Mouse (Mus musculus) gastrocnemius, postnatal 4 days (tissue): ENCODE results near the gene Selplg. TPM values are rescaled to one million over a fixed set of nuclear protein-coding genes. Genes with fewer than 3 reads are reported as not detected.
A peak's percentile ranks its signal among the peaks of the same experiment; 100 is the strongest.
"Not testable (repeated sequence)": the region's sequence is repeated elsewhere in the genome, so short reads cannot be mapped to it uniquely, and the experiment has no call there.

Experiments used
- DNase-seq, 2 experiments: peaks; one replicate each; pipeline ENCODE4 v3.0.0; 2021 to 2022; ENCODE audit warnings: low spot score in 2 of 2, mixed read lengths in 2 of 2
- total RNA-seq, 2 experiments: library from RNA; stranded (reverse); gene quantifications; 2 replicates each; pipeline ENCODE4 v1.2.3; 2021

Gene Selplg
- total RNA-seq, 2 experiments from 2014 or later = 3.0 to 3.1 TPM

DNA sequence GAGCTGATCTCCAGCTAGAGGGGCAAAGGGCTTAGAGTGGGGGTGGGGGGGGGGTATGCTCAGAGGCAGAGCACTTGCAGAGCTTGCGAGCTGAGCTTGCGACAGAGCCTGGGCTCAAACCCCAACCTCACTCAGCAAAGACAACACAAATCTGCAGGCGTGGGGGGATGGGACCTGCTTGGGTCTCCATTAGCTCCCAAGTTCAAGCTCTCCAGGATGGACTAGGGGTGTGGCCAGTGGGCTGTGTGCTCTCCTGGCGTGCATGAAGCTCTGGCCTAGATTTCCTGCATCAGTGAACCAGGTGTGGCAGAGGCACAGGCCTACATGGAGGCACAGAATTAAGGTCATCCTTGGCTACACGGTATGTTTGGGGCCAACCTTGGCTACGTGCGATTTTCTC lies 4.0 kb downstream of the Selplg start:
- DNase-seq = no peak

DNA sequence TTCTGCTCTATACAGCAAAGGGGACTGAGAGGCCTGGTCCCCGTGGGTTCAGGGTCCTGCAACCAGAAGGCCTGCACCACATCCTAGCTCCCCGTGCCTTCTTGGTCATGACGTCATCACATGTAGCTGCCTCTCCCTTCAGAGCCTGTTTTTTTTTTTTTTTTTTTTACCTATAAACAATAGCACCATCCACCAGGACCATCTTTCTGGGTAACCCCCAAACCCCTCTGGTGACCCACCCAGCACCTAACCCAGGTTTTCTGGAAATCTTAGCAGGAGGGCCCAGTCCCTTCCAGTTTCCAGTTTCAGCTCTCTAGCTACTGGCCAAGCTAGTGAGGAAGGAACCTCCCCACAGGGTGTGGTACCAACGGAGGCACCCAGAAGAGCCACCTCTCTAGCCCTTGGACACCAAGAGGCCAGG lies 4.4 kb downstream of the Selplg start:
- DNase-seq = no peak

- no peak for DNase-seq
Observed at GRCm38 (mm10) chr5:113826619-113827018, 5.8 kb downstream of the Selplg start.

GRCm38 (mm10) chr5:113825558-113825957 lies 6.9 kb downstream of the Selplg start:
- no peak for DNase-seq

- DNase-seq = no peak
Observed at GRCm38 (mm10) chr5:113824228-113824627, 8.2 kb downstream of the Selplg start.

GRCm38 (mm10) chr5:113818572-113818971 lies 13.9 kb downstream of the Selplg start:
- DNase-seq = no peak

- DNase-seq = peak; percentile 78 to 84
Observed at GRCm38 (mm10) chr5:113815638-113816152, 16.7 kb downstream of the Selplg start.

GRCm38 (mm10) chr5:113815041-113815389 lies 17.4 kb downstream of the Selplg start:
- no peak for DNase-seq

DNA sequence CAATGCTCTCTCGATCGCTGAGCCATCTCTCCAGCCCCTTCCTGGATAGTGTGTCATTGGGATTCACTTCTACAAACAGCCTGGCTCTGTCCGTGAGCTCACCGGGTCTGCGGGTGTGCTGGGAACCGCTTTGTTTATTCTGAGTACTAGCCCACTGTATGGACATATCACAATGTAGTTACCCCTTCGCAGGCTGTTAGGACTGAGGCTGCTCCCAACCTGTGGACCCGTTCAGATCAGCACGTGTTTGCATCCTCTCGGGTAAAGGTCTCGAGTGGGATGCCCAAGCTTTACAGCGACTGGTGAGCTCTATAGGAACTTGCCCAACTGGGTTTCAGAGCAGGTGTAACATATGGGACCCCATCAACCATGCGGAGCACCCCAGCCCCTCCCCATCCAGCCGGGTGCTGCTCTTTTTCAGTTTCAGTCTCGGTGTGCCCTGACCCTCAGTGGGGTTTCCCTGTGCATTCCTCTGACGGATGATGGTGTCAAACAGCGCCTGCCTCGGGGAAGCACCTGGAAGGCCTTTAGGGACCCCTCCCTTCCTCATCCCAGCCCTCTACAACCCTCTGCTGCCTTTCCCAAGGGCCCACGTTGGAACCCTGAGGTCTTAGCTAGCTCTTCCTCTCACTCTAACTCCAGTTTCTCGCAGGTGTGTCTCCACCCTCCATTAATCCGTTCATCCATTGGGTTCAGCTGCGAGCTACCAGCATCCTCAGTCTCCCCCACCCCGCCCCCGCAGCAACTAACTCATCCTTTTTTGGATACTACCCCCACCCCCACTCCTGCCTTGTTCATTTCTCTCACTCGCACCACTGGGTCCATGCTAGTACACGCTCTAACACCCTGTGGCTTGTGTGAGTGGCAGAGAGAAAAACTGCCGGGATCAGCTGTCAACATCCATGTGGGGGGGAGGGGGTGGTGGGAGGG lies 18.1 kb downstream of the Selplg start:
- no peak for DNase-seq

- no peak for DNase-seq
Observed at GRCm38 (mm10) chr5:113813608-113814007, 18.8 kb downstream of the Selplg start.

DNA sequence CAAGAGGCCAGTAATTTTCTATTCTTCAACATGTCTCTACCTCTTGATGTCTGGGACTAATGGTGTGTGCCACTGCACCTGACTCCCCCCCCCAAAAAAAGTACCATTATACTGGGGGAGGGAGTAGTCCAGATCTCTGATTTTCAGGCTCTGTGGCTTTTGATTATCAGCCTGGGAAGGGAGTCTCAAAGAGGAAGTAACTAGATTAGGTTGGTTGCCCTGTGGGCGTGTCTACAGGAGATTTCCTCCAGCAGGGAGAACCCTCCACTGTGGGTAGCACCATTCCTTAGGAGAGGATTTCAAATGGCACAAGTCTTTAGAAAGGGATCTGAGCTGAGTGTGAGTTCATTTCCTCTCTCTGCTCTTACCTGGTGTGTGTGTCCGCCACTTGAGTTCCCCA lies 19.8 kb downstream of the Selplg start:
- no peak for DNase-seq

DNA sequence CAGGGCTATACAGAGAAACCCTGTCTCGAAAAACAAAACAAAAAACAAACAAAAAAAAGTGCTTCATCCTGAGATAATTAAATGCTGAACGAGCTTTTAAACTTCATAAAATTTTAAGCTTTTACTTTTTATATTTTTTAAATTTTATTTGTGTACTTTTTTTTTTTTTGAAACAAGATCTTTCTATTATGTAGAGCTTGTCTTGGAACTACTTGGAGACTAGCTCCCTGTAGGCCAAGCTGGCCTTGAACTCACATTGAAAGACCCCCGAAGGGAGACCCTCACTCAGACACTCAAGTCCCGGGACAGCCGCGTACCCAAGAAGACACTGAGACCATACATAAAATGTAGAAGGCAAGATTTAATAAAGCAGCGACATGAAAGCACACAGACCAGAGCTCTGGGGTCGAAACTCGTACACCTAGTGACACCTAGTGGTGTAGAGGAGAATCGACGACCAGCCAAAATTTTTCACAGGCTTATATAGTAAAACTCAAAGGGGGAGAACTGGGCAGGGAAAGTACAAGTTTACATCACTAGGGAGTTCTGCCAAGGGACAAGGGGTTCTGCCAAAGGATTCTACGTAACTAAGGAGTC lies 20.5 kb downstream of the Selplg start:
- DNase-seq = not testable (repeated sequence)

DNA sequence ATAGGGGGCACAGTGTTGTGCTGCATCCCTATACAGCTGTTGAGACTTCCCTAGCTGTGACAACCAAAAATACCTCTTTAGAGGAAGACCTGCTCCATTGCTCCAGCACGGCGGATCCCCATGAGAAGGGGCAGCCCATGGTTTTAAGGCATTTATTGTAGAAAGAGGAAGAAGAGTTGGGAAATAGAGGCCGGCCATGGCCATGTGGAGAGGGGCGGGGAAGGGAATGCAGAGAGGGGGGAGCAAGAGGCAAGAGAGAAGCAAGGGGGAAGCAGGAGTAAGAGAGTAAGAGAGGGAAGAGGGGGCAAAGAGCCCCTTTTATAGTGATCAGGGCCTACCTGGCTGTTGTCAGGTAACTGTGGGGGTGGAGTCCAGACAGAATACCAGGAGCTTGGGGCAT lies 22.3 kb downstream of the Selplg start:
- no peak for DNase-seq

DNA sequence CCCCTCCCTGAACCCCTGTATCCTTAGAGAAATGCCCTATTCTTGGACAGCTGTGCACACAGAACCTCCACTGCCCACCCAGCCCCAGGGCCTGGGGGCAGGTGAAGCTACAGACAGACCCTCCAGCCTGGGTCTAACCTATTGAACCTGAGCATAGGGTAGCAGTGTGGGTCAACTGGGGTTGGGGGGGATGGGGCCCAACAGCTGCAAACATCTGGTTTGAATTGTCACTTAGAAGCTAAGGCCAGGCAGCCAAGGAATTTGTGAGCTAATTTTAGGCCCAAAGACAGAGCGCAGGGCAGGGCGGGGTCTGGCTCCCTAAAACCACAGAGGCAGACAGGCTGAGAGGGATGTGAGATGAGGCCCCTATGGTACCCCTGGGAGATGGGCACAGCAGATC lies 24.3 kb downstream of the Selplg start:
- DNase-seq = no peak

GRCm38 (mm10) chr5:113807712-113808111 lies 24.7 kb downstream of the Selplg start:
- no peak for DNase-seq

DNA sequence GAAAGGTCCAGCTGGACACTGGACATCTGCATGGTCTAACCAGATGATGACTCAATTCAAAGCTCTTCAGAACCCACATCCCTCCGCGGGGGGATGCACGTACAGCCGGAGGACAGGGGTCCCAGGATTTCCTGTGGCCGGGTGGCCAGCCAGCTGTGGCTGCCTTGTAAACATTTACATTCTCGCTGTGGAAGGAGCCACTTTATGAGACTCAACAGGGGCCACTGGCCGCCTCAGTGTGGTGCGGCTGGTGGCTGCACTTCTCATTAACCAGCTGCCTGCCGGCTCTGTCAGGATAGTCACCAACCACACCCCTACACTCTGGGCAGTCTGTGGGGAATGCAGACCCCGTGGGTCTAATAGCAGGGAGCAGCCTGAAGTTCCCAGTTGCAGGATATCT lies 26.0 kb downstream of the Selplg start:
- no peak for DNase-seq

DNA sequence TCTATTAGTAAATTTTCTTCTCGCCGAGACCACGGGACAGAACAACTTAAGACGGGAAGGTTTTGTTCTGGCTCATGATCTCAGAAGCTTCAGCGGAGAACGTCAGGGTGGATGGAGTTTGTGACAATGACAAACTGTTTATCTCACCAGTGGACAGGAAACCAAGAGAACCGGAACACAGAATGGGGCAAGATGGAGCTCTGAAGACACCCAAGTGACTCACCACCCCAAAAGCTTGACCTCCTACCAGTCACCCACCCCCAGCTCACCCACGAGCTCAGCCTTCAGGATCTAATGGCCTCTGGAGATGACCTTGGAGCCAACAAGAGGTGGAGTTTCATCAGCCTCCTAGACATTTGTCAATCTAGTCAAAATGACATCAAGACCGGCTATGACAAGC lies 27.1 kb downstream of the Selplg start:
- DNase-seq = no peak

- no peak for DNase-seq
Observed at GRCm38 (mm10) chr5:113804395-113804966, 28.0 kb downstream of the Selplg start.

DNA sequence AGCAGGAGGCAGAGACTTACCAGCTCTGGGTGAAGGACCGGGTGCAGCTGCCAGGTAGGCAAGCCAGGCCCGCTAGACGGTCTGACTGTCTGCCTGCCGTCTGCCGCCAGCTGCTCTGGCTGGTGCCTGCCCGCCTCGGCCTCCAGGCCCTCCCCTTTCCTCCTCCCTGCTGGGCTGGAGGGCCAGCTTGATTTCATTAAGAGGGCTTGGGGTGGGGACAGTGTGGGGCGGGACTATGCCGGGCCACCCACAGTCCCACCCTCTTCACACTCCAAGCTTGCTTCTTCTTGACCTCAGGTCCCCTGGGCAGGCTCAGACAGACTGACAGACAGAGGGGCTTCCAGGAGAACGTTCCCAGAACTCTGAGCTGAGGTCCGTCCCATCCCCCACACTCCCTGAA lies 32.2 kb downstream of the Selplg start, which contains the start of gene Tmem119:
Gene Tmem119, minus strand, starts transcription at position 237 of the 400 bp plus-strand sequence.
- DNase-seq = peak; percentile 63 to 77

DNA sequence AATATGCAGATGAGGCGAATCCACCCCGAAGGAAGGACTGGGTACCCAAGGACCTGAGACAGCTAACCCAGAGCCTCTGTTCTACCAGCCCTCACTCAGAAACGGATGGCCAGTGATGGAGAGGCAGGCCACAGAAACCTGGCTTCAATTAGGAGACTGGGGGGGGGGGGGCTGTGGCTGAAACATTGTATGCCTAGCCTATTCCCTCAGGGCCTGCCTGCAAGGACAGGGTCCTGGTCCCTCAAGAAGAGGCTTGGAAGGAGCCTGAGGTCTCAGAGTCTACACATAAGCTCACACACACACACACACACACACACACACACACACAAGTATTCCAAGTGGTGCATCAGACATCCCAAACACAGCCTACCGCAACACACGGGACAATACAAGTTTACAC lies 32.8 kb downstream of the Selplg start:
- DNase-seq = no peak

GRCm38 (mm10) chr5:113798525-113798924 lies 33.9 kb downstream of the Selplg start:
- DNase-seq = no peak
